Mouse (Mus musculus) liver, embryonic 14.5 days (tissue): ENCODE results near the gene Col4a3. TPM values are rescaled to one million over a fixed set of nuclear protein-coding genes. Genes with fewer than 3 reads are reported as not detected.

Experiments
- ATAC-seq: fragments of 200-750 bp; cut with Nextera tagmentation; 2 replicates; pipeline ENCODE4 v1.8.0; 2017; ENCODE audit warnings: moderate number of reproducible peaks, mild to moderate bottlenecking, moderate library complexity; ENCODE audit not compliant: insufficient read depth
- DNase-seq, 3 experiments: peaks; one replicate each; pipeline ENCODE4 v3.0.0-alpha.2; 2012 to 2013; ENCODE audit warnings: low read depth in 3 of 3, low spot score in 3 of 3
- H3K27ac ChIP-seq: fragments of 300-500 bp; sonication (generic); 2 replicates; pipeline ENCODE4 v1.5.1; 2014; ENCODE audit warnings: moderate library complexity, mild to moderate bottlenecking, control low read depth, inconsistent platforms
- H3K27me3 ChIP-seq: fragments of 300-500 bp; sonication (generic); 2 replicates; pipeline ENCODE4 v1.6.1; 2014; ENCODE audit warnings: mild to moderate bottlenecking, low read length, moderate library complexity; ENCODE audit not compliant: control insufficient read depth, insufficient read depth
- H3K36me3 ChIP-seq: fragments of 300-500 bp; sonication (generic); replicated peaks from 2 replicates; pipeline ENCODE4 v1.6.1; 2014; ENCODE audit warnings: low read depth; ENCODE audit not compliant: control insufficient read depth, insufficient read depth
- H3K4me1 ChIP-seq, 2 experiments: fragments of 200-500 bp in 1 of 2; fragments of 300-500 bp in 1 of 2; sonication (generic) in 1 of 2; replicated peaks; 2 replicates each; pipeline ENCODE4 v1.6.1; 2012 to 2014; ENCODE audit warnings: antibody characterized with exemption in 1 of 2, inconsistent platforms in 1 of 2, low read length in 1 of 2; ENCODE audit not compliant: control insufficient read depth in 2 of 2, insufficient read depth in 2 of 2
- H3K4me2 ChIP-seq: fragments of 300-500 bp; sonication (generic); 2 replicates; pipeline ENCODE4 v1.6.1; 2014; ENCODE audit warnings: low read depth, mild to moderate bottlenecking, control low read depth, moderate library complexity
- H3K4me3 ChIP-seq, 2 experiments: fragments of 200-500 bp in 1 of 2; fragments of 300-500 bp in 1 of 2; sonication (generic) in 1 of 2; 2 replicates each; pipeline ENCODE4 v1.5.1; 2012 to 2014; ENCODE audit warnings: low read depth in 2 of 2, low read length in 2 of 2, mild to moderate bottlenecking in 2 of 2, control low read depth in 1 of 2, inconsistent platforms in 1 of 2, moderate library complexity in 1 of 2; ENCODE audit not compliant: insufficient read depth in 1 of 2
- H3K9ac ChIP-seq: fragments of 300-500 bp; sonication (generic); replicated peaks from 2 replicates; pipeline ENCODE4 v1.6.1; 2014; ENCODE audit warnings: mild to moderate bottlenecking, control low read depth, moderate library complexity
- H3K9me3 ChIP-seq: fragments of 300-500 bp; sonication (generic); 2 replicates; pipeline ENCODE4 v1.6.1; 2016; ENCODE audit warnings: low read length, mixed read lengths; ENCODE audit not compliant: control insufficient read depth
- CTCF ChIP-seq: IDR thresholded peaks from 2 replicates; pipeline ENCODE4 v1.5.1; 2016; ENCODE audit warnings: antibody characterized with exemption, low read depth, control low read depth
- EP300 ChIP-seq: IDR thresholded peaks from 2 replicates; pipeline ENCODE4 v1.6.1; 2016; ENCODE audit warnings: antibody characterized with exemption, low read depth
- WGBS: fragments of 180-500 bp; shearing (Covaris S2); extraction: QIAGEN DNeasy Blood & Tissue Kit; methylation state at CpG from one replicate; pipeline ENCODE4 v1.1.7; 2014; ENCODE audit not compliant: insufficient replicate concordance; 5-methylcytosine and 5-hydroxymethylcytosine counted together
- polyA plus RNA-seq, 2 experiments: library from polyadenylated mRNA; depleted of rRNA in 1 of 2; stranded (reverse) in 1 of 2; unstranded in 1 of 2; fragments of >200 nt; fragmentation: Nextera tagmentation in 1 of 2; extraction: Ambion mirVana in 1 of 2; gene quantifications; 2 replicates each; pipeline versions ENCODE4 v1.2.1 to v1.2.3; 2012 to 2014

Col4a3 gene
- polyA plus RNA-seq, 2 experiments = 0.10 TPM

DNA sequence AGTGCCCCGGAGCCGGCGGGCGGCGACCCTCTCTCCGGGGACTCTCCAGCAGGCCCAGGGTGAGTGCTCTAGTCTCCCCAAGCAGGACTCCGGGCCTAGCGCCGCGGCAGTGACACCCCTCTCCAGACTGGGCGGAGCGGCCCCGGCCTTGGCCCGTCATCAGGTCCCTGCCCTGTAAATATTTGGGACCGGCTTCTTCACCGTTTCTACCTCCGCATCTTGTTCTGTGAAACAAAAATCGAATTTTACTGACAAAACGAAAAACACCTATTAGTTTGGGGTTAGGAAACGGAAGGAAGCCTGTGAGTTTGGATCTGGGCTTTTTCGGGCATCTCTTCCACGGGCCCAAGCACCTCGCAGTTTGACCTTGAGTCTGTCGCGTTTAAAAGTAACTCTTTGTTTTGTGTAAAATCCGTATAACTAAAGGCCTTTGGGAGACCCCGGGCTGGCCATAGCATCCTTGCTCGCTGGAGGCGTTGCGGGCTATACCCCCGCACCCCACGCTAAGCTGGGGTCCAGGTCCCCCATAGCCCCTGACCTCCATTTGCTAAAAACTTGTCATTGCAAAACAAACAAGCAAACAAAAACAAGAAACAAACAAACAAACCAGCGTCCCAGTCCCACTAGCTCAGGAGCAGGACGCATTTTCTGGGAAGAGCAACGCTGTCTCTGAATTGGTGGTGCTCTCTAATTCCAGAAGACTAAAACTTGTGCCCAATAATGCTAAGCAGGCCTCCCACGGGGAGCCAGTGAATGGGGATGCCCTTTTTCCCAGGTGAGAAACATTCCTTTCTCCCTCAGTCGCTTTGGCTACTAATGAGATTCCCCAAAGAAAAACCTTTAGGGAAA lies 138.5 kb downstream of the Col4a3 start:
- H3K9me3 ChIP-seq = no peaks in the 10 kb centered on the region
- peak overlapping the region; percentile 92 for H3K9ac ChIP-seq
- H3K27ac ChIP-seq = peak overlapping the region; percentile 87
- WGBS = under 1% methylated on average over 37 of the region's 37 CpGs
- peak overlapping the region; percentile 88 for H3K4me2 ChIP-seq
- peak; percentile 97 for ATAC-seq
- TF ChIP-seq EP300 (no peak), CTCF (no peak)
- H3K27me3 ChIP-seq = no peaks in the 10 kb centered on the region; the same call in 1 of the 2 replicates
- H3K36me3 ChIP-seq = peaks cover 25% of the 10 kb centered on the region
- peaks cover 13 to 15% of the 10 kb centered on the region in 2 experiments for H3K4me1 ChIP-seq
- H3K4me3 ChIP-seq = peak overlapping the region; percentile 78 to 91
- peak in 2 of 3 experiments; percentile 71 to 74 for DNase-seq

DNA sequence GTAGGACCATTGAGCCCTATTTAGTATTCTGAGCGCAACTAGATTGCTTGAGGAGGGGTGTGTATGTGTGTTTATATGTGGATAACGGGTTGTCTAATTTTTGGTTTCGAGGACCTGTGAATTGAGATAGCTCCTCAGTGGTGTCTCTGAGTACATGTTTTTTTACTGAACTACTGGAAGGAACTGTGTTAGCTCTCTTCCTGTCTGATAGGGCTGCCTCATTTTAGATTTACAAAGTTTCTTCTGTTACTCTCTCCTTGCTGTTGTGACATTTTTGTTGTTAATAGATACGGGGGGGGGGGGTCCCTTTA lies 139.1 kb downstream of the Col4a3 start:
- Histone ChIP-seq H3K4me3 (peak overlapping the region; percentile 78 to 91), H3K9ac (peak overlapping the region; percentile 92), H3K36me3 (peaks cover 30% of the 10 kb centered on the region), H3K4me2 (peak overlapping the region; percentile 88), H3K27me3 (no peaks in the 10 kb centered on the region; the same call in 1 of the 2 replicates), H3K9me3 (no peaks in the 10 kb centered on the region), H3K27ac (peak overlapping the region; percentile 87), H3K4me1 (peaks cover 13% of the 10 kb centered on the region in 2 experiments)
- WGBS = 11% methylated on average over 4 of the region's 4 CpGs
- TF ChIP-seq CTCF = no peak
- no peak for TF ChIP-seq EP300
- DNase-seq = peak; percentile 50 to 58 (median 56)
- ATAC-seq = peak; percentile 34; the same call in 1 of the 2 replicates

DNA sequence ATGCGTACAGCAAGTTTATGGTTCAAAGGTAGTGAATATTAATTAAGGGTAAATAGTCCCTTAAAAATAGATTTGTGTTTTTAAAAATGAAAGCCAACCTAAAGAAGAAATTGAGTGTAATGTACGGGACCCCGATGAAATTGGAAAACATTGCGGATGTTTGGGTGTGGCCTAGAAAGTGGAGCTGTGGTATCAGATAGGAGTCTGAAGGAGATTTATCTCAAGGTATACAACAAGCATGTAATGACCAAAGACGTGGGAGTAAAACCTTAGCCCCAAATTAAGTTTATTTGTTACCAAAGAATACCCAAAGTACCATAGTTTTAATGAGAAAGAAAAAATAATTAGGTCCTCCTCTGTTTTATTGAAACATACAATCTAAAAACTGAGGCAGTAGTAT lies 139.8 kb downstream of the Col4a3 start:
- ATAC-seq (no peak), DNase-seq (peak in 2 of 3 experiments; percentile 39 to 55)
- TF ChIP-seq CTCF (no peak), EP300 (peak; percentile 58; the same call in 1 of the 2 replicates)
- no peaks in the 10 kb centered on the region; the same call in 1 of the 2 replicates for H3K27me3 ChIP-seq
- H3K36me3 ChIP-seq = peaks cover 37% of the 10 kb centered on the region
- WGBS = 21% methylated on average over 5 of the region's 5 CpGs
- peak overlapping the region; percentile 87 for H3K27ac ChIP-seq
- H3K4me2 ChIP-seq = peak overlapping the region; percentile 88
- no peaks in the 10 kb centered on the region for H3K9me3 ChIP-seq
- peak overlapping the region; percentile 92 for H3K9ac ChIP-seq
- peaks cover 13% of the 10 kb centered on the region in 2 experiments for H3K4me1 ChIP-seq
- peak overlapping the region; percentile 78 to 91; a peak in 3 of 4 replicates for H3K4me3 ChIP-seq

DNA sequence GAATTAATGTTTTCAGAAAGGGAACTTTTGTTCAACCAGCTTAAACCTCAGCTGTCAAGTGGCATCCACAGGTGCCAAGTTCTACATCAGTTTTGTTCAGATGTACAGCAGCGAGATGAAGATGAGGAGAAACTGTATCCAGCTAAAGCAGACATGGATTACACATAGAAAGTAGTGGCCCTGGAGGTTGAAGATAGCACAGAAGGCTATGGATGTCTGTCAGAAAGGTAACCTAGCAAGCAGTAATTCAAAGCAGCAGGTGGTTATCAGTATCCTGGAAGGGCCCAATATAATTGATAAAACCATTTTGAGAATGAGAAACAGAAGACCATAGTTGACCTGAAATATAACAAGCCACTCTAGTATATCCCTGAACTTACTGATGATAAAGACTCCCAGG lies 146.6 kb downstream of the Col4a3 start:
- no peaks in the 10 kb centered on the region for H3K9me3 ChIP-seq
- ATAC-seq (peak; percentile 62; the same call in 1 of the 2 replicates), DNase-seq (no peak)
- 36% methylated on average over 1 of the region's 1 CpGs for WGBS
- H3K36me3 ChIP-seq = peaks cover 74% of the 10 kb centered on the region
- H3K27ac ChIP-seq = no peak overlapping the region
- no peak overlapping the region for H3K4me3 ChIP-seq
- H3K9ac ChIP-seq = no peak overlapping the region
- TF ChIP-seq EP300 (peak; percentile 39), CTCF (no peak)
- 0 out of 4 replicates have a peak, but pooled peaks cover 0 to 2% of the 10 kb centered on the region in 2 experiments for H3K4me1 ChIP-seq
- H3K27me3 ChIP-seq = no peaks in the 10 kb centered on the region
- no peak overlapping the region for H3K4me2 ChIP-seq

DNA sequence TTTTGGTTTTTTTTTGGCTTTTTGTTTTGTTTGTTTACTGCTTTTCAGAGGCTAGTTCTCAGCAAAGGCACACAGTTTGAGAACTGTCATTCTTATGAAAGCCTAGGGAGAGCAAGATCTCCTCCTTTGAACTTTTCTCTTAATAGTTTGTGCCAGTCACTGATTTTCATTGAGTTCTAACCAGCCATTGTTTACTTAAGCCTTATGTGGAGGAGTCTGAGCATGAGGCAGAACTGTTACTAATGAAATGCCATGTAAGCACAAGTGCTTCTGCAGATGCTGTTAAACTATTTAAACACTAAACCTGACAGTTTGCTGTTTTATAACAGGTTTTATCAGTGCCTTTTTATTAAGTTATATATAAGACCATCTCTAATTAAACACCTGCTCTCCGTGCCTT lies 151.3 kb downstream of the Col4a3 start:
- Histone ChIP-seq H3K27ac (no peak overlapping the region), H3K36me3 (peaks cover 53% of the 10 kb centered on the region), H3K9ac (no peak overlapping the region), H3K4me3 (no peak overlapping the region), H3K4me1 (0 out of 4 replicates have a peak, but pooled peaks cover 0 to 2% of the 10 kb centered on the region in 2 experiments), H3K9me3 (no peaks in the 10 kb centered on the region), H3K4me2 (no peak overlapping the region), H3K27me3 (no peaks in the 10 kb centered on the region)
- 70% methylated on average over 1 of the region's 1 CpGs for WGBS
- DNase-seq = no peak
- no peak for ATAC-seq
- TF ChIP-seq CTCF (no peak), EP300 (no peak)
